10 mouse cellular contexts compared by ENCODE assay signal in genomic region chr9:14058592-14059227, GRCm38 (mm10).
DNase-seq lines count a peak whose midpoint lies in the region; ATAC-seq and TF ChIP-seq lines count a peak whose summit lies in the region.
"Had no signal": no experiment of that assay in that cellular context is flagged by ENCODE, and none has a peak within 500 bp of the region (broad histone marks: within the 10 kb centered on the region; RNA-seq: fewer than 3 reads in every experiment).

No protein-coding gene starts in this region.

- TF ChIP-seq CTCF in heart, adult 2 months (IDR thresholded peaks at IDR 0.05): no peak
- TF ChIP-seq CTCF in cerebellum, adult 2 months (IDR thresholded peaks at IDR 0.05; ENCODE audit: borderline replicate concordance, insufficient read depth, low read depth, low read length): no peak

- H3K27ac ChIP-seq in heart, adult 2 months: peak overlapping the region; percentile 63
- H3K27ac ChIP-seq in heart, embryonic 11.5 days (ENCODE audit: low read depth, low read length): no peak overlapping the region
- H3K27ac ChIP-seq in limb, embryonic 13.5 days: peak overlapping the region; percentile 79
- H3K27ac ChIP-seq in cerebellum, adult 2 months (ENCODE audit: insufficient read depth, low read length): no peak overlapping the region

- H3K9ac ChIP-seq in heart, adult 2 months (ENCODE audit: low read depth, low read length): no peak overlapping the region
- H3K9ac ChIP-seq in heart, embryonic 11.5 days (ENCODE audit: low read depth, low read length): no peak overlapping the region
- H3K9ac ChIP-seq in limb, embryonic 13.5 days: no peak overlapping the region

- no peak for TF ChIP-seq EP300 in heart, adult 2 months (IDR thresholded peaks at IDR 0.05; ENCODE audit: insufficient read depth, low read depth, low read length)

- DNase-seq in heart, adult 2 months: no peak
- peak; percentile 75 for DNase-seq in 3T3-L1 (ENCODE audit: low read depth, low spot score)
- no peak for DNase-seq in cerebellum, adult 2 months
- no peak for DNase-seq in gastrocnemius, adult 18-20 months (ENCODE audit: low spot score)
- DNase-seq: cerebellum, adult 11 months; heart, postnatal 10 days had no signal

- WGBS in heart, adult 2 months: 33% methylated on average over 5 of the region's 5 CpGs
- 41% methylated on average over 5 of the region's 5 CpGs for WGBS in heart, embryonic 11.5 days (ENCODE audit: insufficient replicate concordance)
- 11% methylated on average over 5 of the region's 5 CpGs for WGBS in limb, embryonic 13.5 days
- 43% methylated on average over 5 of the region's 5 CpGs for WGBS in cerebellum, adult 2 months

- no peaks in the 10 kb centered on the region for H3K9me3 ChIP-seq in heart, embryonic 11.5 days (replicated peaks; ENCODE audit: control insufficient read depth, low read length)
- H3K9me3 ChIP-seq in limb, embryonic 13.5 days: no peaks in the 10 kb centered on the region

- no peak overlapping the region for H3K4me2 ChIP-seq in heart, embryonic 11.5 days
- H3K4me2 ChIP-seq in limb, embryonic 13.5 days (replicated peaks): peak overlapping the region; percentile 19; the same call in 1 of the 2 replicates

- H3K4me1 ChIP-seq in heart, adult 2 months (ENCODE audit: control insufficient read depth, insufficient read depth, low read length): peaks cover under 1% of the 10 kb centered on the region; the same call in 1 of the 2 replicates
- H3K4me1 ChIP-seq in heart, embryonic 11.5 days (ENCODE audit: control insufficient read depth, insufficient read depth, low read length): peaks cover 6% of the 10 kb centered on the region
- H3K4me1 ChIP-seq in limb, embryonic 13.5 days: peaks cover 44% of the 10 kb centered on the region
- no peaks in the 10 kb centered on the region for H3K4me1 ChIP-seq in cerebellum, adult 2 months (ENCODE audit: control insufficient read depth, insufficient read depth, low read length)

- no peak for ATAC-seq in heart, embryonic 11.5 days (replicated peaks; ENCODE audit: insufficient number of reproducible peaks, low FRiP score, low TSS enrichment)
- ATAC-seq in common myeloid progenitor, adult 5-6 weeks (replicated peaks; ENCODE audit: low read depth, poor library complexity, severe bottlenecking): 0 out of 2 replicates have a peak, but pooled peaks have one; percentile 5
- peak; percentile 49; the same call in 1 of the 2 replicates for ATAC-seq in limb, embryonic 13.5 days (ENCODE audit: low FRiP score, low read depth)
- no peak for ATAC-seq in cerebellum, adult (ENCODE audit: insufficient number of reproducible peaks, low FRiP score, low TSS enrichment)

- H3K27me3 ChIP-seq in heart, adult 2 months (ENCODE audit: control insufficient read depth, insufficient read depth, low read length): no peaks in the 10 kb centered on the region
- H3K27me3 ChIP-seq in heart, embryonic 11.5 days (ENCODE audit: control insufficient read depth, insufficient read depth, low read length): no peaks in the 10 kb centered on the region
- H3K27me3 ChIP-seq in limb, embryonic 13.5 days: no peaks in the 10 kb centered on the region
- H3K27me3 ChIP-seq in cerebellum, adult 2 months (ENCODE audit: control insufficient read depth, insufficient read depth, low read length): no peaks in the 10 kb centered on the region; the same call in 1 of the 2 replicates

- intact Hi-C loops in heart, adult 2 months (cut with DNase I): no loop called here

- H3K79me2 ChIP-seq in heart, adult 2 months (replicated peaks; ENCODE audit: control insufficient read depth, insufficient read depth, low read length): no peaks in the 10 kb centered on the region

- no peaks in the 10 kb centered on the region for H3K36me3 ChIP-seq in heart, adult 2 months (ENCODE audit: control insufficient read depth, insufficient read depth, low read length)
- no peaks in the 10 kb centered on the region for H3K36me3 ChIP-seq in heart, embryonic 11.5 days (ENCODE audit: control insufficient read depth, insufficient read depth, low read length)
- H3K36me3 ChIP-seq in limb, embryonic 13.5 days: no peaks in the 10 kb centered on the region

- H3K4me3 ChIP-seq in heart, adult 2 months: no peak overlapping the region
- H3K4me3 ChIP-seq in heart, embryonic 11.5 days (ENCODE audit: low read depth, low read length): no peak overlapping the region
- no peak overlapping the region for H3K4me3 ChIP-seq in limb, embryonic 13.5 days
- H3K4me3 ChIP-seq in cerebellum, adult 2 months (replicated peaks; ENCODE audit: insufficient read depth, low read depth, low read length): no peak overlapping the region

- no peak for TF ChIP-seq POLR2A in heart, adult 2 months (IDR thresholded peaks at IDR 0.05; ENCODE audit: insufficient read depth, low read depth, low read length)
- no peak for TF ChIP-seq POLR2A in cerebellum, adult 2 months (IDR thresholded peaks at IDR 0.05; ENCODE audit: borderline replicate concordance, insufficient read depth, low read length)

Comparison
In these comparisons a context has a peak if more than half of its experiments do, and no peak if none do; other contexts are left out.
1. H3K27ac ChIP-seq: peak in heart, adult 2 months (single experiment) and limb, embryonic 13.5 days (single experiment); none in heart, embryonic 11.5 days (single experiment) and cerebellum, adult 2 months (single experiment).
2. ATAC-seq: peak in common myeloid progenitor, adult 5-6 weeks (single experiment) and limb, embryonic 13.5 days (single experiment); none in heart, embryonic 11.5 days (single experiment) and cerebellum, adult (single experiment).